Mouse (Mus musculus) heart, embryonic 15.5 days (tissue): Measurements from ENCODE around the gene Zfp128. TPM values are rescaled to one million over a fixed set of nuclear protein-coding genes. Genes with fewer than 3 reads are reported as not detected.
"Not testable (repeated sequence)": the region's sequence is repeated elsewhere in the genome, so short reads cannot be mapped to it uniquely, and the experiment has no call there.

Source experiments
- ATAC-seq: fragments of 200-750 bp; cut with Nextera tagmentation; replicated peaks from 2 replicates; pipeline ENCODE4 v1.8.0; 2017; ENCODE audit warnings: low read depth, moderate TSS enrichment; ENCODE audit not compliant: insufficient number of reproducible peaks, insufficient read depth, low FRiP score
- H3K27ac ChIP-seq: fragments of 300-500 bp; sonication (generic); 2 replicates; pipeline ENCODE4 v1.5.1; 2015; ENCODE audit warnings: mild to moderate bottlenecking, inconsistent platforms
- H3K27me3 ChIP-seq: fragments of 300-500 bp; sonication (generic); 2 replicates; pipeline ENCODE4 v1.6.1; 2015; ENCODE audit warnings: inconsistent platforms
- H3K36me3 ChIP-seq: fragments of 300-500 bp; sonication (generic); 2 replicates; pipeline ENCODE4 v1.6.1; 2015; ENCODE audit warnings: mild to moderate bottlenecking, inconsistent platforms
- H3K4me1 ChIP-seq: fragments of 300-500 bp; sonication (generic); replicated peaks from 2 replicates; pipeline ENCODE4 v1.6.1; 2015; ENCODE audit warnings: inconsistent platforms
- H3K4me2 ChIP-seq: fragments of 300-500 bp; sonication (generic); 2 replicates; pipeline ENCODE4 v1.6.1; 2015; ENCODE audit warnings: inconsistent platforms, mild to moderate bottlenecking, moderate library complexity
- H3K4me3 ChIP-seq: fragments of 300-500 bp; sonication (generic); 2 replicates; pipeline ENCODE4 v1.5.1; 2015; ENCODE audit warnings: mild to moderate bottlenecking, inconsistent platforms
- H3K9ac ChIP-seq: fragments of 300-500 bp; sonication (generic); 2 replicates; pipeline ENCODE4 v1.6.1; 2015; ENCODE audit warnings: mild to moderate bottlenecking, inconsistent platforms
- H3K9me3 ChIP-seq: fragments of 300-500 bp; sonication (generic); replicated peaks from 2 replicates; pipeline ENCODE4 v1.6.1; 2016; ENCODE audit warnings: inconsistent platforms
- WGBS: fragments of 180-500 bp; shearing (Covaris S2); methylation state at CpG from one replicate; pipeline ENCODE4 v1.1.7; 2015; ENCODE audit warnings: mixed read lengths; 5-methylcytosine and 5-hydroxymethylcytosine counted together
- polyA plus RNA-seq: library from polyadenylated mRNA; unstranded; fragments of >200 nt; fragmentation: Nextera tagmentation; extraction: Ambion mirVana; gene quantifications from 2 replicates; pipeline ENCODE4 v1.2.1, GENCODE M21; 2015

Gene Zfp128
- polyA plus RNA-seq, 1 experiment from 2014 or later: 3.3 TPM

DNA sequence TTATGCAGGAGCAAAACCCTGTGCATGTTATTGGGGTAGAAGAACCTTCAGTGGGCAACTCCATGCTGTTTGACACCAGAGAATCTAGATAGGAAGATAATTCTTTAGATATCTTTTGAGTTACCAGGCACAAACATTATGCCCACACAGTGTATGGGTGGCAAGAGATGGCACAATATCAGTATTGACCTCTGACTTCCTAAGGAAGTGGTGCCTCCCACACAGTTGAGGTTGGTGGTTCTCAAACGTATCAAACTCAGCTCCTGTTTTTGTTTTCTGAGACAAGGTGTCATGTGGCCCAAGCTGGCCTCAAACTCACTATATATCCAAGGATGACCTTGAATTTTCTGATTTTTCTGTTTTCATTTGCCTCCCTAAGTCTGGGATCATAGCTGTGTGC, 10.4 kb downstream of the Zfp128 start:
- Histone ChIP-seq H3K27me3 (no peaks in the 10 kb centered on the region), H3K4me1 (no peaks in the 10 kb centered on the region), H3K4me2 (no peak overlapping the region), H3K36me3 (peaks cover 51% of the 10 kb centered on the region), H3K27ac (no peak overlapping the region), H3K9ac (no peak overlapping the region), H3K9me3 (no peaks in the 10 kb centered on the region), H3K4me3 (no peak overlapping the region)
- WGBS: 77% methylated on average over 1 of the region's 1 CpGs
- ATAC-seq: no peak

- peak; percentile 99 for ATAC-seq
- H3K4me3 ChIP-seq: peak within 1 kb of the TSS; percentile 85
- WGBS: 6% methylated on average over 36 of the region's 36 CpGs
- H3K27ac ChIP-seq: peak within 1 kb of the TSS; percentile 68
- peak within 1 kb of the TSS; percentile 65 for H3K4me2 ChIP-seq
- peak within 1 kb of the TSS; percentile 71 for H3K9ac ChIP-seq
- no peaks in the 10 kb centered on the region for H3K9me3 ChIP-seq
- no peaks in the 10 kb centered on the region for H3K27me3 ChIP-seq
- H3K4me1 ChIP-seq: peaks cover 10% of the 10 kb centered on the region
- no peaks in the 10 kb centered on the region for H3K36me3 ChIP-seq
These were observed 16.9 kb downstream of the Zfp128 start, which contains the start of gene Zscan22 for GRCm38 (mm10) chr7:12897655-12898410. Gene Zscan22, plus strand, starts transcription at chr7:12897815.

- Histone ChIP-seq H3K27ac (no peak overlapping the region), H3K4me1 (peaks cover 10% of the 10 kb centered on the region), H3K27me3 (no peaks in the 10 kb centered on the region), H3K36me3 (peaks cover 18% of the 10 kb centered on the region), H3K4me3 (no peak overlapping the region), H3K9me3 (no peaks in the 10 kb centered on the region), H3K4me2 (no peak overlapping the region), H3K9ac (no peak overlapping the region)
- ATAC-seq: no peak
- WGBS: 86% methylated on average over 5 of the region's 5 CpGs
These were observed 20.5 kb downstream of the Zfp128 start for GRCm38 (mm10) chr7:12901517-12901916.

- 50% methylated on average over 10 of the region's 10 CpGs for WGBS
- Histone ChIP-seq H3K27ac (no peak overlapping the region), H3K9ac (no peak overlapping the region), H3K9me3 (no peaks in the 10 kb centered on the region), H3K4me3 (peak overlapping the region; percentile 20; the same call in 1 of the 2 replicates), H3K36me3 (peaks cover 39% of the 10 kb centered on the region), H3K27me3 (no peaks in the 10 kb centered on the region), H3K4me2 (peak overlapping the region; percentile 29), H3K4me1 (peaks cover 3% of the 10 kb centered on the region)
- ATAC-seq: no peak
These were observed 22.6 kb downstream of the Zfp128 start for GRCm38 (mm10) chr7:12903623-12904022.

DNA sequence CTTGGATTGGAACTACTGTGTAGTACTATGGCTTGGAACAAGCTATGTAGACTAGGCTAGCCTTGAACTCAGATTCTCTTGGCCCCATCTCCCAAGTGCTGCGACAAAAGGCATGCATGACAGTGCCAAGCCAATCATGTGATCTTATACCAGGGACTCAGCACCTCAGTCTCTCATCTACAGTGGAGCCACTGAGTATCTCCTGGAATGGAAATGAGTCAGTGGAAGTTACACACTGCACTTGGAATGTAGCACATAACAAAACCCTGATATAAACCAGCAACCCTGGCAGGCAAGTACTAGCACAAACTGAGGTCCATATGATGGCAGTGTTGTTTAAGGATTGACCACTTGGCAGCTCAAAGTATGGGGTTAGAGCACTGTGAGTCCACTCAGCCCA, 24.2 kb downstream of the Zfp128 start:
- Histone ChIP-seq H3K9me3 (no peaks in the 10 kb centered on the region), H3K36me3 (peaks cover 41% of the 10 kb centered on the region), H3K27me3 (no peaks in the 10 kb centered on the region), H3K4me3 (no peak overlapping the region), H3K4me2 (no peak overlapping the region), H3K27ac (no peak overlapping the region), H3K4me1 (peaks cover 9% of the 10 kb centered on the region), H3K9ac (no peak overlapping the region)
- 28% methylated on average over 1 of the region's 1 CpGs for whole genome bisulfite sequencing
- ATAC-seq: no peak

DNA sequence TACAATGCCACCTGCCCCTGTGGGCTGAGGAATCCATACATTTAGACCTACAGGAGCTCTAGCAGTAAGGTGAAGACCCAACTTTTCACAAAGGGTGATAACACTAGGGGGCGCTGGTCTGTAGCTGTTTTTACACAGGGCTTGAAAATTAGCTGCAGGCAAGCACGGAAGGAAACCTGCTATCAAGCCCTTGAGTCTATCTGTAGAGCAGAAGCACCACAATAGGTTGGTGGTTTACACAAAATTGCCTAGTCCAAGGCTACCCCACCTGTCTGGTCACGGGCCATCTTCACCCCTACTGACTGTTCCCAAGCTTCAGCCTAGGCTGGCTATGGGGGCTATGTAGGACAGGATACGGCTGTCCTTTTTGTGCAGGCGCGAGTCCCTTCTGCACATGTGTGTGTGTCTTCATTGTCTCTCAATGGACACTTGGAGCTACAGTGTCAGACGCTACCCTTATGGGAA, 28.6 kb downstream of the Zfp128 start:
- no peaks in the 10 kb centered on the region for H3K27me3 ChIP-seq
- peak overlapping the region; percentile 87 for H3K27ac ChIP-seq
- peak; percentile 23; the same call in 1 of the 2 replicates for ATAC-seq
- H3K9me3 ChIP-seq: no peaks in the 10 kb centered on the region
- peak overlapping the region; percentile 56 for H3K4me3 ChIP-seq
- peaks cover 38% of the 10 kb centered on the region for H3K36me3 ChIP-seq
- peaks cover 9% of the 10 kb centered on the region for H3K4me1 ChIP-seq
- peak overlapping the region; percentile 66 for H3K4me2 ChIP-seq
- H3K9ac ChIP-seq: peak overlapping the region; percentile 48; the same call in 1 of the 2 replicates
- 36% methylated on average over 7 of the region's 7 CpGs for WGBS

- Histone ChIP-seq H3K4me2 (peak overlapping the region; percentile 66), H3K4me1 (peaks cover 9% of the 10 kb centered on the region), H3K27ac (peak overlapping the region; percentile 87), H3K36me3 (peaks cover 36% of the 10 kb centered on the region), H3K4me3 (peak overlapping the region; percentile 56), H3K27me3 (no peaks in the 10 kb centered on the region), H3K9me3 (no peaks in the 10 kb centered on the region), H3K9ac (peak overlapping the region; percentile 48)
- WGBS: under 1% methylated on average over 19 of the region's 19 CpGs
- ATAC-seq: peak; percentile 81
These were observed 29.2 kb downstream of the Zfp128 start for GRCm38 (mm10) chr7:12910181-12910668.

DNA sequence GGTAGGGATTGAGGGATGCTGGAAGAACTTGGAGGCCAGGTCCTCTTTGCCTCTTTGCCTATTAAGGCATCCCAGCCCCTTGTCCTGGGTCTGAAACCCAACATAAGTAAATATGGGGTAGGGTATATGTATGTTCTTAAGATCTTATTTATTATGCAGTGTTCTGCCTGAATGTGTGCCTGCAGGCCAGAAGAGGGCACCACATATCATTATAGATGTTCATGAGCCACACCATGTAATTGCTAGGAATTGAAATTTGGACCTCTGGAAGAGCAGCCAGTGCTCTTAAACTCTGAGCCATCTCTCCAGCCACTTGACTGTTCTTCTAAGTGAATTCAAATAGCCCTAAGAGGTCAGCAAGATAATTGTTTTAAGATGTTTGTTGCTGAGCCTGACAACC, 32.6 kb downstream of the Zfp128 start:
- ATAC-seq: no peak
- Histone ChIP-seq H3K9ac (no peak overlapping the region), H3K36me3 (peaks cover 3% of the 10 kb centered on the region; the same call in 1 of the 2 replicates), H3K4me3 (no peak overlapping the region), H3K27ac (no peak overlapping the region), H3K27me3 (no peaks in the 10 kb centered on the region), H3K4me1 (peaks cover 9% of the 10 kb centered on the region), H3K9me3 (no peaks in the 10 kb centered on the region), H3K4me2 (no peak overlapping the region)

DNA sequence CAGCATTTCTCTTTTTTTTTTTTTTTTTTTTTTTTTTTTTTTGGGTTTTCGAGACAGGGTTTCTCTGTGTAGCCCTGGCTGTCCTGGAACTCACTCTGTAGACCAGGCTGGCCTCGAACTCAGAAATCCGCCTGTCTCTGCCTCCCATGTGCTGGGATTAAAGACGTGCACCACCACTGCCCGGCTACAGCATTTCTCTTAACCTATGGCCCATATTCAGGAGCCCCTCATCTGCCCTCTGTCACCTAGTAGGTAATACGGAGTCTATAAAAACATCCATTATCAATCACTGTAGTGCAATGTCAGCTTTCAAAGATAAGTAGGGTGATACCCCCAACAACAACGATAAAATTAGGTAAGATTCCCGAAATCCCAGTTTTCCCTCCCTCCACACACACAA, 39.5 kb downstream of the Zfp128 start:
- H3K27me3 ChIP-seq, H3K4me3 ChIP-seq, H3K4me2 ChIP-seq, H3K27ac ChIP-seq, ATAC-seq, H3K9ac ChIP-seq, H3K9me3 ChIP-seq: not testable (repeated sequence)
- peaks cover 24% of the 10 kb centered on the region for H3K36me3 ChIP-seq
- H3K4me1 ChIP-seq: peaks cover 12% of the 10 kb centered on the region
- WGBS: 81% methylated on average over 7 of the region's 8 CpGs

DNA sequence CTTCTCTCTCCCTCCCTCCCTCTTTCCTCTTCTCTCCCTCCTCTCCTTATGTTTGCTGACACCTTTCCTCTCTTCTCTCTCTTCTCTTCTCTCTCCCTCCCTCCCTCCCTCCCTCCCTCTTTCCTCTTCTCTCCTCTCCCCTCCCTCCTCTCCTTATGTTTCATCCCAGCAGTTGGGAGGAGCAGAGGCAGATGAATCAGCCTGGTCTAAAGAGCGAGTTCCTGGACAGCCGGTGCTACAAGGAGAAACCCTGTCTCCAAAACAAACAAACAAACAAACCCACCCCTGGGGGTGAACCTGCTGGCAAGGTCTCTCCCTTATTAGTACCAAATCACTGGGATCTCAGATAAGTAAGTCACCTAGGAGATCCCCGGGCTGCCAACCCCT, 40.3 kb downstream of the Zfp128 start:
- ATAC-seq: no peak
- Histone ChIP-seq H3K4me1 (peaks cover 12% of the 10 kb centered on the region), H3K9me3 (no peaks in the 10 kb centered on the region), H3K27me3 (no peaks in the 10 kb centered on the region), H3K9ac (peak overlapping the region; percentile 70), H3K4me2 (peak overlapping the region; percentile 85), H3K27ac (peak overlapping the region; percentile 94), H3K36me3 (peaks cover 32% of the 10 kb centered on the region), H3K4me3 (peak overlapping the region; percentile 88)
- 0% methylated on average over 3 of the region's 3 CpGs for WGBS

GRCm38 (mm10) chr7:12921705-12922465, 40.9 kb downstream of the Zfp128 start, which contains the start of gene Rps5:
Gene Rps5, plus strand, starts transcription at chr7:12922290.
- ATAC-seq: peak; percentile 98
- Histone ChIP-seq H3K36me3 (peaks cover 38% of the 10 kb centered on the region), H3K4me3 (peak within 1 kb of the TSS; percentile 88), H3K9ac (peak within 1 kb of the TSS; percentile 86), H3K9me3 (no peaks in the 10 kb centered on the region), H3K4me1 (peaks cover 12% of the 10 kb centered on the region), H3K4me2 (peak within 1 kb of the TSS; percentile 85), H3K27ac (peak within 1 kb of the TSS; percentile 94), H3K27me3 (no peaks in the 10 kb centered on the region)
- WGBS: under 1% methylated on average over 55 of the region's 55 CpGs
